Mouse (Mus musculus): Measurements from ENCODE around the gene Nfatc2ip. TPM values are rescaled to one million over a fixed set of nuclear protein-coding genes. Genes with fewer than 3 reads are reported as not detected.

Gene Nfatc2ip
- polyA plus RNA-seq, 1 experiment from 2014 or later = 1.7 TPM

DNA sequence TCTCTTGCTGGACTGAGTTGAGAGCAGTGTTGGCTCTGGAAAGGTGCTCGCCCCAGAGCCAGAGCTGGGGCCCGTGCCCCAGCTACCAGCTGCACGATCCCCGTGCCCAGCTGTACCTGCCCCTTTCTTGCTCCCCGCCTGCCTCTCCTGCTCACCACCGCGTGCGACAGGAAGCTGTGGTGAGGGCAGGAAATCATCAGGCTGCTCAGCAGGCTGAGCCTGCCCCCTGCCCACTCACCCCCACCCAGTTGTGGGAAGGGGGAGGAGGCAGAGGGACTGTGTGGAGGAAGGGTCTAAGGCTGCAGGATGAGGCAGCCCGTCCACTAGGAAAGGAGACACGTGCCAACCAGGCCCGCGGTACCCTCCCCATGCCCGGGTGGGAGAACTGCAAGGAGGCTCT, 27.1 kb downstream of the Nfatc2ip start, which contains the start of gene Lat:
Gene Lat, minus strand, starts transcription at position 178 of the 400 bp plus-strand sequence.
- 23% methylated on average over 13 of the region's 13 CpGs for WGBS (ENCODE audit: insufficient replicate concordance)
- no peaks in the 10 kb centered on the region for H3K4me1 ChIP-seq (ENCODE audit: control insufficient read depth, low read depth, low read length)
- H3K36me3 ChIP-seq (ENCODE audit: control insufficient read depth, insufficient read depth) = peaks cover 8% of the 10 kb centered on the region; the same call in 1 of the 2 replicates
- H3K9ac ChIP-seq (ENCODE audit: low read depth, low read length) = no peak within 1 kb of the TSS
- H3K4me3 ChIP-seq (ENCODE audit: low read depth, low read length) = no peak within 1 kb of the TSS
- no peaks in the 10 kb centered on the region for H3K27me3 ChIP-seq (ENCODE audit: control insufficient read depth, insufficient read depth, low read depth, low read length)
- no peaks in the 10 kb centered on the region for H3K9me3 ChIP-seq (replicated peaks; ENCODE audit: control insufficient read depth, low read length)
- no peak within 1 kb of the TSS for H3K27ac ChIP-seq (ENCODE audit: low read length)
- peak; percentile 49; the same call in 1 of the 2 replicates for ATAC-seq (ENCODE audit: low read depth)
- H3K4me2 ChIP-seq (ENCODE audit: low read depth, low read length) = 0 out of 2 replicates have a peak within 1 kb of the TSS, but pooled peaks have one; percentile 12

- Histone ChIP-seq H3K27ac (ENCODE audit: low read length) (no peak overlapping the region), H3K9ac (ENCODE audit: low read depth, low read length) (no peak overlapping the region), H3K9me3 (replicated peaks; ENCODE audit: control insufficient read depth, low read length) (no peaks in the 10 kb centered on the region), H3K4me2 (ENCODE audit: low read depth, low read length) (no peak overlapping the region), H3K27me3 (ENCODE audit: control insufficient read depth, insufficient read depth, low read depth, low read length) (no peaks in the 10 kb centered on the region), H3K4me3 (ENCODE audit: low read depth, low read length) (no peak overlapping the region), H3K36me3 (ENCODE audit: control insufficient read depth, insufficient read depth) (peaks cover 8% of the 10 kb centered on the region; the same call in 1 of the 2 replicates), H3K4me1 (ENCODE audit: control insufficient read depth, low read depth, low read length) (no peaks in the 10 kb centered on the region)
- no peak for ATAC-seq (ENCODE audit: low read depth)
- 66% methylated on average over 8 of the region's 8 CpGs for WGBS (ENCODE audit: insufficient replicate concordance)
Observed at GRCm38 (mm10) chr7:126368367-126368766, 28.2 kb downstream of the Nfatc2ip start.

GRCm38 (mm10) chr7:126367636-126368035, 28.9 kb downstream of the Nfatc2ip start:
- H3K4me3 ChIP-seq (ENCODE audit: low read depth, low read length) = no peak overlapping the region
- 60% methylated on average over 10 of the region's 10 CpGs for whole genome bisulfite sequencing (ENCODE audit: insufficient replicate concordance)
- H3K4me2 ChIP-seq (ENCODE audit: low read depth, low read length) = no peak overlapping the region
- no peaks in the 10 kb centered on the region for H3K4me1 ChIP-seq (ENCODE audit: control insufficient read depth, low read depth, low read length)
- H3K36me3 ChIP-seq (ENCODE audit: control insufficient read depth, insufficient read depth) = peaks cover 8% of the 10 kb centered on the region; the same call in 1 of the 2 replicates
- H3K9ac ChIP-seq (ENCODE audit: low read depth, low read length) = no peak overlapping the region
- no peak for ATAC-seq (ENCODE audit: low read depth)
- no peak overlapping the region for H3K27ac ChIP-seq (ENCODE audit: low read length)
- no peaks in the 10 kb centered on the region for H3K27me3 ChIP-seq (ENCODE audit: control insufficient read depth, insufficient read depth, low read depth, low read length)
- no peaks in the 10 kb centered on the region for H3K9me3 ChIP-seq (replicated peaks; ENCODE audit: control insufficient read depth, low read length)

GRCm38 (mm10) chr7:126363038-126363437, 33.5 kb downstream of the Nfatc2ip start:
- H3K27ac ChIP-seq (ENCODE audit: low read length) = no peak overlapping the region
- no peak overlapping the region for H3K4me3 ChIP-seq (ENCODE audit: low read depth, low read length)
- H3K27me3 ChIP-seq (ENCODE audit: control insufficient read depth, insufficient read depth, low read depth, low read length) = no peaks in the 10 kb centered on the region
- H3K9me3 ChIP-seq (replicated peaks; ENCODE audit: control insufficient read depth, low read length) = no peaks in the 10 kb centered on the region
- ATAC-seq (ENCODE audit: low read depth) = no peak
- H3K4me1 ChIP-seq (ENCODE audit: control insufficient read depth, low read depth, low read length) = no peaks in the 10 kb centered on the region
- H3K9ac ChIP-seq (ENCODE audit: low read depth, low read length) = no peak overlapping the region
- H3K36me3 ChIP-seq (ENCODE audit: control insufficient read depth, insufficient read depth) = no peaks in the 10 kb centered on the region
- WGBS (ENCODE audit: insufficient replicate concordance) = 39% methylated on average over 6 of the region's 6 CpGs
- H3K4me2 ChIP-seq (ENCODE audit: low read depth, low read length) = no peak overlapping the region

DNA sequence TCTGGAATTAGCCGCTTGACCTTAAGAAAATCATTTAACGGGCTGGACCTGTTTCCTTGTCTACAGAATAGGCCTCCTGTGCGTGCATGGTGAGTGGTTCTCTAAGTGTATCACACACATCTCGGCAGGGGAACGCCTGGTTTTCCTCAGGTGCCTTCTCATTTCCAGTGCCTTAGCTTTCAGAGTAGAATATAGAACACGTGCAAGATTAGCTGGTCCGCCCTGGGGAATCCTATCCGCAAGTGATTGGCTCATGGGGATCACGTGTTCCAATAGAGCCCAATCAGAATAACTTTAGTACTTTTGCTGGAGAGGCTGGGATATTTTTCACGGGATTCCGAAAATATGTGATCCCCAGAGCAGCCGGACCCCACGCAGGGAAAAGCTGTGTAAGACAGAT, 37.5 kb downstream of the Nfatc2ip start:
- Histone ChIP-seq H3K4me1 (ENCODE audit: control insufficient read depth, low read depth, low read length) (peaks cover 27% of the 10 kb centered on the region), H3K4me2 (ENCODE audit: low read depth, low read length) (no peak overlapping the region), H3K27ac (ENCODE audit: low read length) (no peak overlapping the region), H3K4me3 (ENCODE audit: low read depth, low read length) (no peak overlapping the region), H3K9ac (ENCODE audit: low read depth, low read length) (no peak overlapping the region), H3K36me3 (ENCODE audit: control insufficient read depth, insufficient read depth) (no peaks in the 10 kb centered on the region), H3K9me3 (replicated peaks; ENCODE audit: control insufficient read depth, low read length) (no peaks in the 10 kb centered on the region), H3K27me3 (ENCODE audit: control insufficient read depth, insufficient read depth, low read depth, low read length) (no peaks in the 10 kb centered on the region)
- WGBS (ENCODE audit: insufficient replicate concordance) = 68% methylated on average over 13 of the region's 13 CpGs
- ATAC-seq (ENCODE audit: low read depth) = no peak

DNA sequence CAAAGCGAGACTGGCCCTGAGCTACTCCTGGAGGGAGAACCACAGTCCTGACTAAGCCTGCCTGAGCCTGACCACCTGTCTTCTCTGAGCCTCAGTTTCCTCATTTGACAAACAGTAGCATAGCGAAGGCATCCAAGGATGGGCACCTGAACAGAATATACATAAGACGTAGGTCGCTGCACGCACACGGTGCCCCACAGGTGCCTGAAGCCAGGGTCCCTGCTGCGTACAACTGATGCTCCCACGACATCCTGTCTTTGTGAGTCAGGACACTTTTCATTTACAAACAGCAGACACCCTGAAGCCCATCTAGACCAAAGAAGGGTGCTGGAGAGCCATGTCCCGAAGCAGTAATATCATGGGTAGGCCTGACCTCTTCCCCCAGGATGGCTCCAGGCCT, 38.1 kb downstream of the Nfatc2ip start:
- H3K9ac ChIP-seq (ENCODE audit: low read depth, low read length) = no peak overlapping the region
- ATAC-seq (ENCODE audit: low read depth) = no peak
- 85% methylated on average over 9 of the region's 9 CpGs for WGBS (ENCODE audit: insufficient replicate concordance)
- H3K4me1 ChIP-seq (ENCODE audit: control insufficient read depth, low read depth, low read length) = peaks cover 27% of the 10 kb centered on the region
- H3K9me3 ChIP-seq (replicated peaks; ENCODE audit: control insufficient read depth, low read length) = no peaks in the 10 kb centered on the region
- H3K4me2 ChIP-seq (ENCODE audit: low read depth, low read length) = no peak overlapping the region
- H3K27me3 ChIP-seq (ENCODE audit: control insufficient read depth, insufficient read depth, low read depth, low read length) = no peaks in the 10 kb centered on the region
- H3K27ac ChIP-seq (ENCODE audit: low read length) = no peak overlapping the region
- no peak overlapping the region for H3K4me3 ChIP-seq (ENCODE audit: low read depth, low read length)
- no peaks in the 10 kb centered on the region for H3K36me3 ChIP-seq (ENCODE audit: control insufficient read depth, insufficient read depth)

- Histone ChIP-seq H3K27ac (ENCODE audit: low read length) (no peak overlapping the region), H3K4me2 (ENCODE audit: low read depth, low read length) (no peak overlapping the region), H3K9ac (ENCODE audit: low read depth, low read length) (no peak overlapping the region), H3K36me3 (ENCODE audit: control insufficient read depth, insufficient read depth) (no peaks in the 10 kb centered on the region), H3K4me3 (ENCODE audit: low read depth, low read length) (no peak overlapping the region), H3K9me3 (replicated peaks; ENCODE audit: control insufficient read depth, low read length) (no peaks in the 10 kb centered on the region), H3K27me3 (ENCODE audit: control insufficient read depth, insufficient read depth, low read depth, low read length) (no peaks in the 10 kb centered on the region), H3K4me1 (ENCODE audit: control insufficient read depth, low read depth, low read length) (peaks cover 27% of the 10 kb centered on the region)
- 76% methylated on average over 6 of the region's 6 CpGs for WGBS (ENCODE audit: insufficient replicate concordance)
- ATAC-seq (ENCODE audit: low read depth) = no peak
Observed at GRCm38 (mm10) chr7:126357838-126358237, 38.7 kb downstream of the Nfatc2ip start.

DNA sequence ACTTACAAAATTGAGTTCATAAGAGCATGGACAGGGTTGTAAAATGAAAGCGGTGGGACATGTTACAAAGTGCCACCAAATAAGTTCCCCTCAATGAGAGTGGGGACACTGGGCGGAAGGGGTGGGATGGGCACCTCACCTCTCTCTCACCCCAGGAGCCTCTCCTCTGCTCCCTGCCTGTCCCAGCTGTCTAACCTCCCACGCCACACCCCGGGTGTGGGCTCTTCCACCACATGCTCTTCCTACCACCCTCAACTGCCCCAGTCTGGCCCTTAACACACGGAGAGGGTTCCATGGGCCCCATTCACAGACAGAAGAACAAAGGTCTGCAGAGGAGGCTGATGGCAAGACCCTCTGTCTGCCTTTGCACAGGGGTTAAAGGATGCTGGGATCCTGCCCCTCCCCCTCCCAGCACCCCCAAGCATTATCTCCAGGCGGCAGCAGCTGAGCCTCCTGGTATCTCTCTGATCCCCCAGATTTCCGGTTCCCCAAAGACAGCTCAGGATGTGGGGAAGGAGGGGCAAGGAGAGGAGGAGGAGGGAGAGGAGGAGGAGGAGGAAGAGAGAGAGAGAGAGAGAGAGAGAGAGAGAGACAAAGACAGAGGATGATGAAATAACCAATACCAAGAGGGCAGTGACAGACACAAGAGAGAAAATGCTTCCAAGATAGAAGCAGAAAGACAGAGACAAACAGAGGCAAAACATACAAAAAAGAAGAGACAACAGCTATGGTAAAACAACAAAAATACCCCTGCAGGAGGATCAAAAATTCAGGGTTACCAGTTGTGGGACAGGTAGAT, 39.5 kb downstream of the Nfatc2ip start:
- H3K27ac ChIP-seq (ENCODE audit: low read length) = peak overlapping the region; percentile 37
- no peaks in the 10 kb centered on the region for H3K36me3 ChIP-seq (ENCODE audit: control insufficient read depth, insufficient read depth)
- peak overlapping the region; percentile 38 for H3K4me2 ChIP-seq (ENCODE audit: low read depth, low read length)
- H3K27me3 ChIP-seq (ENCODE audit: control insufficient read depth, insufficient read depth, low read depth, low read length) = no peaks in the 10 kb centered on the region
- H3K4me1 ChIP-seq (ENCODE audit: control insufficient read depth, low read depth, low read length) = peaks cover 27% of the 10 kb centered on the region
- peak overlapping the region; percentile 21; the same call in 1 of the 2 replicates for H3K9ac ChIP-seq (ENCODE audit: low read depth, low read length)
- H3K9me3 ChIP-seq (replicated peaks; ENCODE audit: control insufficient read depth, low read length) = no peaks in the 10 kb centered on the region
- peak; percentile 86 for ATAC-seq (ENCODE audit: low read depth)
- WGBS (ENCODE audit: insufficient replicate concordance) = 17% methylated on average over 7 of the region's 7 CpGs
- no peak overlapping the region for H3K4me3 ChIP-seq (ENCODE audit: low read depth, low read length)

GRCm38 (mm10) chr7:126355847-126356597, 40.5 kb downstream of the Nfatc2ip start:
- no peak overlapping the region for H3K4me3 ChIP-seq (ENCODE audit: low read depth, low read length)
- H3K27me3 ChIP-seq (ENCODE audit: control insufficient read depth, insufficient read depth, low read depth, low read length) = no peaks in the 10 kb centered on the region
- no peak overlapping the region for H3K9ac ChIP-seq (ENCODE audit: low read depth, low read length)
- no peak for ATAC-seq (ENCODE audit: low read depth)
- no peaks in the 10 kb centered on the region for H3K36me3 ChIP-seq (ENCODE audit: control insufficient read depth, insufficient read depth)
- no peak overlapping the region for H3K27ac ChIP-seq (ENCODE audit: low read length)
- H3K4me1 ChIP-seq (ENCODE audit: control insufficient read depth, low read depth, low read length) = peaks cover 27% of the 10 kb centered on the region
- H3K4me2 ChIP-seq (ENCODE audit: low read depth, low read length) = no peak overlapping the region
- no peaks in the 10 kb centered on the region for H3K9me3 ChIP-seq (replicated peaks; ENCODE audit: control insufficient read depth, low read length)
- 49% methylated on average over 5 of the region's 5 CpGs for WGBS (ENCODE audit: insufficient replicate concordance)
